Mouse (Mus musculus): Measurements from ENCODE around the gene Gm13272.
"Not testable (repeated sequence)": the region's sequence is repeated elsewhere in the genome, so short reads cannot be mapped to it uniquely, and the experiment has no call there.

Gm13272 gene

DNA sequence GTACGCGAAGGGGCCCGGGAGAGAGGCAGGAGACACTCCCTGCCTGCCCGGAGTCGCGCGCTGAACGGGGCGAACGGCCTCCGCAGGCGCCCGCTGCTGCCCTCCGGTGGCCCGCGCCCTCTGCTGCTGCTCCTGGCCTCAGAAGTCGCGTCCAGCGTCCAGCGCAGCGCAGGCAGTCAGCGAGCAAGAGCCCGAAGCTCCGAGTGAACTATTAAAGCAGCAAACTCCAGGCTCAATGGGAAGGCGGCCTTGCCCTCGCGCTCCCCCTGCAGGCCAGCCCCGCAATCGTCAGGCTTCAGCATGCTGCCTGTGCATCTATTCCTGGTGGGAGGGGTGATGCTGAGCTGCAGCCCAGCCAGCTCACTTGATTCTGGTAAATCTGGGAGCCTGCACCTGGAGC, at the start of gene Gm13272:
TSS of gene Gm13272 (plus strand) at position 301 of the 400 bp plus-strand sequence.
- not testable (repeated sequence) for DNase-seq (ENCODE audit: low read depth, low spot score)

DNA sequence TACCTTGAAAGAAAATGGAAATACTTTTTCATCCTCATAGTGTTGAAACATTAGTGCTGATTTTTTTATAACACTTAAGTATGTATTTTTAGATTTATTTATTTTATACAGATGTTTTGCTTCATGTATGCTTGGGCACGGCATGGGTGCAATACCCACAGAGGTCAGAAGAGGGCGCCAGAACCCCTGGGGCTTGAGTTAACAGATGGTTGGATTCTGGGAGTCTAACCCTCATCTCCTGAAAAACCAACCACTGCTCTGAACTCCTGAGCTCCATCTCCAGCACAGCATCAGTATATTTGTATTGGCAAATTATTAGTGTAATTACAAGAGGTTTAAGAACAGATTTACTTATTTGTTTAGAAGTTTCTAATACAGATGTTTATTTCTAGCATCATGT, 41.2 kb upstream of the Gm13272 start:
- DNase-seq (ENCODE audit: low read depth, low spot score): peak; percentile 61

DNA sequence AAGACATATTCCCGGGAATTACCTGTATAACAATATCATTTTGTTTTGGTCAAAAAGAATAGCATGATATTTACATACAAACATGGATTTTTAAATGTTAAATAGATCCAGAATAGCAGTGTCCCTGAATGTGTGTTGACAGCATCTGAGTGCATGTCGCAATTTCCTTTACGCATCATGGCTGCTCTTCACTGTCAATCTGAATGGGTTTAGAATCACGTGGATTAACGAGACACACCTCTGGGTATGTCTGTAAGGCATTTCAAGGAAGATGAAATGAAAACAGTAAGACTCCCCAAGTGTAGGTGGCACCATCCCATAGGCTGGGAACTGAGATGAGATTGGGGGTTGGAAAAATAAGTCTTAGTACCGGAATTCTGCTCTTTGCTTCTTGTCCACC, 40.6 kb upstream of the Gm13272 start:
- DNase-seq (ENCODE audit: low read depth, low spot score): no peak

- DNase-seq (ENCODE audit: low read depth, low spot score): no peak
Observed at GRCm38 (mm10) chr4:88741426-88741825, 38.2 kb upstream of the Gm13272 start.

DNA sequence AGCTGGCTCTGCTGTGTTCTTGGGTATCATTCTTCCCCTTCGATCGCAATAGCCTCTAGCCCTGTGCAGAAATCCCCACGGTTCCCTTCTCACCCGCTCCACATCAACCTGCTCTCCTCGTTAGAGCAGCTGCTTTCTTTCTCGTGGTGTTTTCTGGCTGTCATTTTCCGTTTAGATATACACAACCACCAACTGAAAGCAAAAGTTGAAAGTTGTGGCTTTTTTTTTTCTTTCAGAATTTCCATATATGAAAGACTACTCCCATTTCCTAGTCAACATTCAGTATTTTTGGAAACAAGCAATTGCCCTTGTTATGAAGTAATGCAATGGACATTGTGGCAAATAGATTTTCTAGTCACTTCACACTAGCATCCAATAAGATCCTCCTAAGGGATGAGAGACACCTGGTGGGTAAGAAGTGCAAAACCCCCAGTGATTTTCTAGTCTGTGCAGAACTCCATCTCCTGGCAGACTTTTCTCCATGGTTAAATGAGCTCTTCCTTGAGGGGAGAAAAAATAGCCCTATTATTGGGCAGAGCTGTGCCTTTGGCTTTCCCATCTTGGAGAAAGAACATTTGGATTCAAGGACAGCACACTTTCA, 36.8 kb upstream of the Gm13272 start:
- DNase-seq (ENCODE audit: low read depth, low spot score): no peak

GRCm38 (mm10) chr4:88744207-88744606, 35.4 kb upstream of the Gm13272 start:
- DNase-seq (ENCODE audit: low read depth, low spot score): no peak

DNA sequence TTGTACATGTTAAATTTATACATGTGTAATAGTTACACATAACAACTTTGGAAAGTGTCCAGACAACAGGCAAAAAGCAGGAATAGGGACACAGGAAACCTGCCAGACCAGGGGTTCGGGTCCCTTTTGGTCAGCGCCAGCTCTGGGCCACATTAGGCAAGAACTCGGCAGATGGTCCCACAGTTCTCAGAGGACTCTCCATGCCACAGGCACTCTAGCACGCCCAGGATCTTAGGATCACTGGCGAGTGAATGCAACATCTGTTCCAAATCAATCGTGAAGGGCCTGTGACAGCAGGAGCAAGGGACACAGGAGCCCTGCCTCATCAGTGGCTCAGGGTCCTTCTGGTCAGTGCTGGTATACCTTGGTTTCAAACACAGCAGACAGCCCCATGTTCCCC, 29.7 kb upstream of the Gm13272 start:
- DNase-seq (ENCODE audit: low read depth, low spot score): no peak

DNA sequence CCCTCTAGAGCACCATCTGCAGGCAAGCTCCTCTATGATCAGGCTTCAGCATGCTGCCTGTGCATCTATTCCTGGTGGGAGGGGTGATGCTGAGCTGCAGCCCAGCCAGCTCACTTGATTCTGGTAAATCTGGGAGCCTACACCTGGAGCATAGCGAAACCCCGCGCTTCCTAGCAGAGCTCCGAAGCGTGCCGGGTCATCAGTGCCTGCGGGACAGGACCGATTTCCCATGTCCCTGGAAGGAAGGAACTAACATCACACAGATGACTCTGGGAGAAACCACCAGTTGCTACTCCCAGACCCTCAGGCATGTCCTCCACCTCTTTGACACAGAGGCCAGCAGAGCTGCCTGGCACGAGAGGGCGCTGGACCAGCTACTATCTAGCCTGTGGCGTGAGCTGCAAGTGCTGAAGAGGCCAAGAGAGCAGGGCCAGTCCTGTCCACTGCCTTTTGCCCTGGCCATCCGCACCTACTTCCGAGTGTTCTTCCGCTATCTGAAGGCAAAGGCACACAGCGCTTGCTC, 24.8 kb upstream of the Gm13272 start, which contains the start of gene Gm13271:
TSS of gene Gm13271 (plus strand) at position 51 of the 523 bp plus-strand sequence.
- not testable (repeated sequence) for DNase-seq (ENCODE audit: low read depth, low spot score)

GRCm38 (mm10) chr4:88756581-88757513, 22.8 kb upstream of the Gm13272 start:
- not testable (repeated sequence) for DNase-seq (ENCODE audit: low read depth, low spot score)

- DNase-seq (ENCODE audit: low read depth, low spot score): not testable (repeated sequence)
Observed at GRCm38 (mm10) chr4:88757628-88758031, 22.0 kb upstream of the Gm13272 start.

- DNase-seq (ENCODE audit: low read depth, low spot score): not testable (repeated sequence)
Observed at GRCm38 (mm10) chr4:88758751-88759150, 20.9 kb upstream of the Gm13272 start.

DNA sequence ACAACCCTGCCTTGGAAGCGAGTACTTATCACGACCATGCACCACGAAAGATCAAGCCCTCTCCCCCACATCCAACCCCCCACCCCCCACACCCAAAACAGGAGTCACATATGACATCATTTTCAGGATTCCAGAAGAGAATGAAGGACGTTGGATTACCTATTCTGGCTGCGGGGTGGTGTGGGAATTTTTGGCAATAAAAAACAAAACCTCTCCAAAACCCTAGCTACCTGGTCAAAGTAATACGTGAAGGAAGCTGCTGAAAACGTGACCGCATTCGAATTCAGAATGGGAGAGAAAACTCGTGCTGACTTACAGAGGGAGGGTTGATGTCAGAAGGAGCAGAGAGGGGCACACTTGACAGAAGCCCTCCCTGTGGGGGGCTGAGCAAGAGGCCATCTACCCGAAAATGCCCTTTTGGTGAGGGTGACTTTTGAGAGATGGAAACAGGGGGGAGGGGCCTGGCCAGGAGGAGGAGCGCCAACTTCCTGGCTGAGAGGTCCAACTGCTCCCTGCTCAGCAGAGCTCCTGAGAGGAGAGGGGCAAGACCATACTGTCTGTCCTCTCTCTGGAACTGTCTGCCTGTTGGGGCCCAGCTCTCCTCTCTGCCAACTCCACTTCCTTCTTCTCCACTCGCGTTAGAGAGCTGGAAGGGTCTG, 19.9 kb upstream of the Gm13272 start, which contains the start of gene Gm13283:
TSS of gene Gm13283 (plus strand) at position 510 of the 659 bp plus-strand sequence.
- peak; percentile 21 for DNase-seq (ENCODE audit: low read depth, low spot score)

DNA sequence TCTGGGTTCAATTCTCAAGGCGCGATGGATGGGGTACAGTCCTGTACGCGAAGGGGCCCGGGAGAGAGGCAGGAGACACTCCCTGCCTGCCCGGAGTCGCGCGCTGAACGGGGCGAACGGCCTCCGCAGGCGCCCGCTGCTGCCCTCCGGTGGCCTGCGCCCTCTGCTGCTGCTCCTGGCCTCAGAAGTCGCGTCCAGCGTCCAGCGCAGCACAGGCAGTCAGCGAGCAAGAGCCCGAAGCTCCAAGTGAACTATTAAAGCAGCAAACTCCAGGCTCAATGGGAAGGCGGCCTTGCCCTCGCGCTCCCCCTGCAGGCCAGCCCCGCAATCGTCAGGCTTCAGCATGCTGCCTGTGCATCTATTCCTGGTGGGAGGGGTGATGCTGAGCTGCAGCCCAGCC, 19.2 kb upstream of the Gm13272 start:
- not testable (repeated sequence) for DNase-seq (ENCODE audit: low read depth, low spot score)

- DNase-seq (ENCODE audit: low read depth, low spot score): not testable (repeated sequence)
Observed at GRCm38 (mm10) chr4:88761776-88762175, 17.9 kb upstream of the Gm13272 start.

GRCm38 (mm10) chr4:88762341-88762740, 17.3 kb upstream of the Gm13272 start:
- DNase-seq (ENCODE audit: low read depth, low spot score): not testable (repeated sequence)

- not testable (repeated sequence) for DNase-seq (ENCODE audit: low read depth, low spot score)
Observed at GRCm38 (mm10) chr4:88763384-88764018, 16.1 kb upstream of the Gm13272 start.

DNA sequence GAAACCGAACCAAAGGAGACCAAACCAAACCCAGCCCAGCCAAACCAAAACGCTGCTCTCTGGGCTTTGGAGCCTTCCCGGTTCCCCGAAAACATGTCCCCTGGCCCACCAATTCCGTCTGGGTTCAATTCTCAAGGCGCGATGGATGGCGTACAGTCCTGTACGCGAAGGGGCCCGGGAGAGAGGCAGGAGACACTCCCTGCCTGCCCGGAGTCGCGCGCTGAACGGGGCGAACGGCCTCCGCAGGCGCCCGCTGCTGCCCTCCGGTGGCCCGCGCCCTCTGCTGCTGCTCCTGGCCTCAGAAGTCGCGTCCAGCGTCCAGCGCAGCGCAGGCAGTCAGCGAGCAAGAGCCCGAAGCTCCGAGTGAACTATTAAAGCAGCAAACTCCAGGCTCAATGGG, 6.1 kb upstream of the Gm13272 start, which contains the start of gene Gm13290:
TSS of gene Gm13290 (plus strand) at position 301 of the 400 bp plus-strand sequence.
- not testable (repeated sequence) for DNase-seq (ENCODE audit: low read depth, low spot score)

DNA sequence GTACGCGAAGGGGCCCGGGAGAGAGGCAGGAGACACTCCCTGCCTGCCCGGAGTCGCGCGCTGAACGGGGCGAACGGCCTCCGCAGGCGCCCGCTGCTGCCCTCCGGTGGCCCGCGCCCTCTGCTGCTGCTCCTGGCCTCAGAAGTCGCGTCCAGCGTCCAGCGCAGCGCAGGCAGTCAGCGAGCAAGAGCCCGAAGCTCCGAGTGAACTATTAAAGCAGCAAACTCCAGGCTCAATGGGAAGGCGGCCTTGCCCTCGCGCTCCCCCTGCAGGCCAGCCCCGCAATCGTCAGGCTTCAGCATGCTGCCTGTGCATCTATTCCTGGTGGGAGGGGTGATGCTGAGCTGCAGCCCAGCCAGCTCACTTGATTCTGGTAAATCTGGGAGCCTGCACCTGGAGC, 3.0 kb upstream of the Gm13272 start, which contains the start of gene Gm13289:
TSS of gene Gm13289 (plus strand) at position 301 of the 400 bp plus-strand sequence.
- DNase-seq (ENCODE audit: low read depth, low spot score): not testable (repeated sequence)

DNA sequence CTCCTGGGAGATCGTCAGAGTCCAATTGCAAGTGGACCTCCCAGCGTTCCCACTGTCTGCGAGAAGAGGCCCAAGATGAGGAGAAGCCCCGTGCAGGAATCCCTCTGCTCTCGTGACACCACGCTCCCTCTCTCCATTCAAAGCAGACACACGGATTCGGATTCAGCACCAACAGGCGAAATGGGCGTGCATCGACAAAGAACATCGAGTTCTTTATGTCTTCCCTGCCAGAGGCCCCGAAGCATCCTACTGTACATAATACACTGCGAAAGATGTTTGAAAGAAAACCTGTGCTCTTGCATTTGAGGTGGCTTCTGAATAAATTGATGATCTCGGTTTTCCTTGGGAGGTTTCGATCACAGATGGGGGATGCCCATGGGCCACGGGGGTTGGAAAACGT, 670 bp downstream of the Gm13272 start:
- not testable (repeated sequence) for DNase-seq (ENCODE audit: low read depth, low spot score)

DNA sequence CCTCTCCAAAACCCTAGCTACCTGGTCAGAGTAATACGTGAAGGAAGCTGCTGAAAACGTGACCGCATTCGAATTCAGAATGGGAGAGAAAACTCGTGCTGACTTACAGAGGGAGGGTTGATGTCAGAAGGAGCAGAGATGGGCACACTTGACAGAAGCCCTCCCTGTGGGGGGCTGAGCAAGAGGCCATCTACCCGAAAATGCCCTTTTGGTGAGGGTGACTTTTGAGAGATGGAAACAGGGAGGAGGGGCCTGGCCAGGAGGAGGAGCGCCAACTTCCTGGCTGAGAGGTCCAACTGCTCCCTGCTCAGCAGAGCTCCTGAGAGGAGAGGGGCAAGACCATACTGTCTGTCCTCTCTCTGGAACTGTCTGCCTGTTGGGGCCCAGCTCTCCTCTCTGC, 2.2 kb downstream of the Gm13272 start, which contains the start of gene Ifnz:
TSS of gene Ifnz (plus strand) at position 301 of the 400 bp plus-strand sequence.
- DNase-seq (ENCODE audit: low read depth, low spot score): not testable (repeated sequence)

GRCm38 (mm10) chr4:88782335-88782734, 2.7 kb downstream of the Gm13272 start:
- not testable (repeated sequence) for DNase-seq (ENCODE audit: low read depth, low spot score)
